Mouse (Mus musculus) ES-Bruce4 (cell line): ENCODE data around the gene Slc5a10.

ENCODE experiments used
- CTCF ChIP-seq: IDR thresholded peaks from one replicate; pipeline ENCODE4 v1.8.1; 2011; ENCODE audit warnings: low read depth, low read length
- EP300 ChIP-seq: IDR thresholded peaks from 2 replicates; pipeline ENCODE4 v1.6.1; 2011; ENCODE audit warnings: low read depth, low read length; ENCODE audit not compliant: insufficient read depth
- POLR2A ChIP-seq: IDR thresholded peaks from one replicate; pipeline ENCODE4 v1.8.1; 2011; ENCODE audit warnings: low read length; ENCODE audit not compliant: insufficient read depth

GRCm38 (mm10) chr11:61671781-61672383 lies 48.7 kb downstream of the Slc5a10 start:
- TF ChIP-seq CTCF (no peak), POLR2A (no peak), EP300 (no peak)
